Mouse (Mus musculus) leukemia stem cell, adult 10-12 weeks (primary cell): Measurements from ENCODE around the gene Vma21. TPM values are rescaled to one million over a fixed set of nuclear protein-coding genes. Genes with fewer than 3 reads are reported as not detected.

Experiments
- polyA plus RNA-seq: library from polyadenylated mRNA; stranded (reverse); fragments of >175 nt; gene quantifications from 2 replicates; pipeline ENCODE4 v1.2.3, GENCODE M21; 2012; ENCODE audit warnings: low replicate concordance

Gene Vma21
- polyA plus RNA-seq, result 1.1 and 4.1 TPM in 2 replicates

DNA sequence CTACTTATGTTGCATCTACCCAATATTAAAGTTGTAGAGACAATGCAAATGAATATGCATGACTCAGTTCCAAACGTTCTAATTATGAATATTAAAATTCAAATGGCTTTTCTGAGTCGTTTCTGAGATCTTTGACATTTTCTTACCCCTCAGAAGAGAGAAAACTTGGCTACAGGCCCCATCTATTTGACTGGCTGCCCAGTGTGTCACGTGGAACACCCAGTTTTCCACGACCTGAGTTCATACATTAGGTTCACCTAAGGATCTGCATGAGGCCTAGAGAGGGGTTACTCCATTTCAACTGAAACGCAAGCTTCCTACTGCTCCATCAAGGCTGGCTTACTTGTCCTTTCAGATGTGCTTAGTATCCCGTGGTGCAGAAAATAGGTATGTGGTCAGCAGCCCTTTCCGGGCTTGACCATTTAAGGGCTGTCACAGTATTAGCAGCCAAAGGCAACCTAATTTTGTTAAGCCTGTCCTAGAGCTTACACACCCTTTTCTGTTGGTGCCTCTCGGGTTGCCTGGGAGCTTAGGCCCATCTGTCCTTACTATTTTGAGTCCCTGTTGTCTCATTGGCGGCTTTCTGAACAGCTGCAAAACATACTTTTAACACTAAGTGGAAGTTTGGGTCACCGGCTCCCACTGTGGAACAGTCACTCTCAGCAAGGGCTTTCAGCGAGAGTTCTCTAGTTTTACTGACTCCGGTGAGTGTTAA is at the start of gene Vma21:
TSS of gene Vma21 (plus strand) at position 294 of the 715 bp plus-strand sequence.

Other genes starting within 250 kb of the Vma21 start
- not detected in 2 replicates for gene Gpr50, start 152.3 kb upstream of the Vma21 start, polyA plus RNA-seq
- not detected in 2 replicates for gene Gm1141, start 105.1 kb downstream of the Vma21 start, polyA plus RNA-seq
- not detected in 2 replicates for gene Prrg3, start 146.7 kb downstream of the Vma21 start, polyA plus RNA-seq
- not detected in 2 replicates for gene Fate1, start 157.1 kb downstream of the Vma21 start, polyA plus RNA-seq
- gene Cnga2, start 175.9 kb downstream of the Vma21 start, polyA plus RNA-seq, result not detected in 2 replicates